Mouse (Mus musculus) kidney, adult 2 months (tissue): Measurements from ENCODE around the gene Slc35b2. TPM values are rescaled to one million over a fixed set of nuclear protein-coding genes. Genes with fewer than 3 reads are reported as not detected.

Source experiments
- DNase-seq: peaks from one replicate; pipeline ENCODE4 v3.0.0; 2021
- H3K27ac ChIP-seq: fragments of 200-500 bp; 2 replicates; pipeline ENCODE4 v1.5.1; 2012; ENCODE audit warnings: low read depth, low read length, control low read depth, inconsistent platforms; ENCODE audit not compliant: insufficient read depth
- H3K27me3 ChIP-seq: fragments of 200-500 bp; replicated peaks from 2 replicates; pipeline ENCODE4 v1.6.1; 2012; ENCODE audit warnings: mild to moderate bottlenecking, moderate library complexity, low read length, inconsistent platforms; ENCODE audit not compliant: control insufficient read depth, insufficient read depth
- H3K36me3 ChIP-seq: fragments of 200-500 bp; 2 replicates; pipeline ENCODE4 v1.6.1; 2012; ENCODE audit warnings: mild to moderate bottlenecking, moderate library complexity, low read length, inconsistent platforms; ENCODE audit not compliant: control insufficient read depth, insufficient read depth
- H3K4me1 ChIP-seq: fragments of 200-500 bp; 2 replicates; pipeline ENCODE4 v1.6.1; 2011; ENCODE audit warnings: low read length; ENCODE audit not compliant: control insufficient read depth, insufficient read depth
- H3K4me3 ChIP-seq: fragments of 200-500 bp; 2 replicates; pipeline ENCODE4 v1.5.1; 2011; ENCODE audit warnings: mild to moderate bottlenecking, low read depth, low read length, control low read depth; ENCODE audit not compliant: insufficient read depth
- CTCF ChIP-seq: fragments of 200-500 bp; conservative IDR thresholded peaks from 2 replicates; pipeline ENCODE4 v1.5.1; 2011; ENCODE audit warnings: low read depth, mild to moderate bottlenecking, control low read depth, low read length, moderate library complexity, mixed read lengths; ENCODE audit not compliant: insufficient read depth, insufficient read length
- POLR2A ChIP-seq: fragments of 200-500 bp; IDR thresholded peaks from one replicate; pipeline ENCODE4 v1.6.1; 2011; ENCODE audit warnings: low read depth, low read length, control low read depth
- WGBS: fragments of 180-500 bp; shearing (Covaris S2); methylation state at CpG from one replicate; pipeline ENCODE4 v1.1.7; 2018; 5-methylcytosine and 5-hydroxymethylcytosine counted together
- polyA plus RNA-seq: library from polyadenylated mRNA; depleted of rRNA; stranded (reverse); fragments of >200 nt; gene quantifications from 2 replicates; pipeline ENCODE4 v1.2.3, GENCODE M21; 2012

Slc35b2 gene
- polyA plus RNA-seq, 1 experiment = 75.5 TPM

DNA sequence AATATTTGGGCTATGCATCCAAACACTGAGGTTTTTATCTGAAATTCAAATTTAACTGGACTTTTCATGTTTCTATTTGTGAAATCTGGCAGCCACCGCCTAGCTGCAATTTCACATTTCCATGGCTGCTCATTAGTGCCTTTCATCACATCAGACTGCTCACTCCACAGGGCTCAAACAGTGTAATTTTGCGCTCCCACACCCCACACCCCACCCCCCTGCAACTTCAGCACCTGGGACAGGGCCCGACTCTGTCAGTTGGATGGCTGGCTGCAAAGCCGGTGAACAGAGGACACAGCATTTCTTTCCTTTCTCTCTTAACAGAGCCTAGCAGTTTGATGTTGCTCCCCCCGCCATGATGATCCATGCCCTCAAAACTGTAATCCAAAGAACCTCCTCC lies 27.4 kb upstream of the Slc35b2 start:
- no peak for DNase-seq
- H3K4me3 ChIP-seq = no peak overlapping the region
- H3K27me3 ChIP-seq = no peaks in the 10 kb centered on the region
- TF ChIP-seq CTCF = no peak
- no peak for TF ChIP-seq POLR2A
- H3K36me3 ChIP-seq = no peaks in the 10 kb centered on the region
- WGBS = 9% methylated on average over 5 of the region's 5 CpGs
- no peaks in the 10 kb centered on the region for H3K4me1 ChIP-seq
- H3K27ac ChIP-seq = no peak overlapping the region

DNA sequence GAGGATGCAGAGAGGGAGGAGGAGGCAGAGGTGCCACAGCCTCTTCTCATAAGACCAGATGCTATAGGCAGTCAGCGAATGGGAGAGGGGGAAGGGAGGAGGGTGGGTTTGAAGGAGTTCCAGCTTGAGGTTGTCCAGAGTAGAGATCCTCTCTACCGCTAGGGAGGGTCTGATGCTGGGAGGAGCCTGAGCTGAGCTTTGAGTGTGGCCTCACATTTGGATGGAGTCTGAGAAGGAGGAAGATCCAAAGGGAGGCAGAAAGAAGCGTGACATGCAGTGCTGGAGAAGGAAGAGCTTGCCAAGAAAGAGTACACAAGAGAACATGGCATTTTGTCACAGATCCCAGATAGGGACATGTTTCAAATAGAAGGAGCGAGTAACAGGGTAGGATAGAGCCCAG lies 25.3 kb upstream of the Slc35b2 start:
- H3K27me3 ChIP-seq = no peaks in the 10 kb centered on the region
- no peak overlapping the region for H3K27ac ChIP-seq
- 55% methylated on average over 4 of the region's 4 CpGs for WGBS
- DNase-seq = no peak
- H3K4me1 ChIP-seq = no peaks in the 10 kb centered on the region
- no peak overlapping the region for H3K4me3 ChIP-seq
- H3K36me3 ChIP-seq = no peaks in the 10 kb centered on the region
- TF ChIP-seq POLR2A (no peak), CTCF (no peak)

DNA sequence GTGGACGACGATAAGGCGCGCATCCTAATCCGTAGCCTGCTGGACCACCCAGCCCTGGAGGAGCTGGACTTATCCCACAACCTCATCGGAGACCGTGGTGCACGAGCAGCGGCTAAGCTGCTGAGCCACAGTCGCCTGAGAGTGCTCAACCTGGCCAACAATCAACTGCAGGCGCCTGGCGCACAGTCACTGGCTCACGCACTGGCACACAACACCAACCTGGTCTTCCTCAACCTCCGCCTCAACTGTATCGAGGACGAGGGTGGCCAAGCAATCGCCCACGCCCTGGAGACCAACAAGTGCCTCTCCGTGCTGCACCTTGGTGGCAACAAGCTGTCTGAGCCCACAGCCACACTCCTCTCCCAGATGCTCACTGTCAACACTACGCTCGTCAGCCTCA lies 24.0 kb upstream of the Slc35b2 start:
- Histone ChIP-seq H3K4me1 (no peaks in the 10 kb centered on the region), H3K27me3 (no peaks in the 10 kb centered on the region), H3K27ac (no peak overlapping the region), H3K4me3 (no peak overlapping the region), H3K36me3 (no peaks in the 10 kb centered on the region)
- WGBS = 80% methylated on average over 21 of the region's 21 CpGs
- TF ChIP-seq CTCF = no peak
- TF ChIP-seq POLR2A = no peak
- no peak for DNase-seq

DNA sequence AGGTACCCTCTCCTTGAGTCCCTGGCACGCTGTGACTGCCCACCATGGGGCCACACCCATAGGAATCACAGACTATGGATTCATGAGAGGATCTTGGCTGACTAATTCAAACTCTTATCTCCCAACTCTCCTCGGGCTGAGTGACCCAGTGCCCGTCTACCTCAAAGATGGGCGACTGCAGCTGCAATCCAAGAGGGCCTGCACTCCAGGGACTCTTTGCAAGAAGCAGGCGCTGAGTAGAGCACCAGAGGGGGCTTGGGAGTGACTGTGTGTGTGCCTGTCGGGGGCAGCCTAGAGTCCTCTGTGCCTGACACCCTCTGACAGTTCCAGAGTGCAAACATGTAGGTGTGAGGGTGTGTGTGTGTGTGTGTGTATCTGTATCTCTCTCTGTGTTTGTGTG lies 21.5 kb upstream of the Slc35b2 start:
- no peaks in the 10 kb centered on the region for H3K36me3 ChIP-seq
- no peak overlapping the region for H3K27ac ChIP-seq
- 37% methylated on average over 6 of the region's 6 CpGs for WGBS
- H3K4me1 ChIP-seq = no peaks in the 10 kb centered on the region
- H3K27me3 ChIP-seq = no peaks in the 10 kb centered on the region
- no peak for TF ChIP-seq POLR2A
- TF ChIP-seq CTCF = no peak
- H3K4me3 ChIP-seq = no peak overlapping the region
- no peak for DNase-seq

DNA sequence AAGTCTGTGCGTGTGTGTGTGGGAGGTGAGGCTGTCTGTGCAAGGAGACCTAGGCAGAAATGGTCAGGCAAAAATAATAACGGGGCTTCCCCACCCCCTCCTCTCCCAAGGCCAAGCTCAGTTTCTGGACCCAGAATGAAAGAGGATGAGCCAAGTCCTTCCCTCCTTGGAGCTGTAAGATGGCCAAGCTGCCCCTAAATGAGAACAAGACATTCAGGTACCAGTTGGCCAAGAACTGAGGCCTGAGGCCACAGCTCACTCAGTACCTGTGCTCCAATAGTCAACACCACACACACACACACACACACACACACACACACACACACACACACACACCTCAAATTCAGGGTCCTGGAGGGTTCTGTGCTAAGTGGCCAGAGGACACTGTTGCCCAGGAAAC lies 21.0 kb upstream of the Slc35b2 start:
- no peak overlapping the region for H3K27ac ChIP-seq
- WGBS = 39% methylated on average over 2 of the region's 2 CpGs
- H3K36me3 ChIP-seq = no peaks in the 10 kb centered on the region
- H3K4me1 ChIP-seq = no peaks in the 10 kb centered on the region
- H3K27me3 ChIP-seq = no peaks in the 10 kb centered on the region
- TF ChIP-seq POLR2A (no peak), CTCF (no peak)
- DNase-seq = no peak
- H3K4me3 ChIP-seq = no peak overlapping the region

DNA sequence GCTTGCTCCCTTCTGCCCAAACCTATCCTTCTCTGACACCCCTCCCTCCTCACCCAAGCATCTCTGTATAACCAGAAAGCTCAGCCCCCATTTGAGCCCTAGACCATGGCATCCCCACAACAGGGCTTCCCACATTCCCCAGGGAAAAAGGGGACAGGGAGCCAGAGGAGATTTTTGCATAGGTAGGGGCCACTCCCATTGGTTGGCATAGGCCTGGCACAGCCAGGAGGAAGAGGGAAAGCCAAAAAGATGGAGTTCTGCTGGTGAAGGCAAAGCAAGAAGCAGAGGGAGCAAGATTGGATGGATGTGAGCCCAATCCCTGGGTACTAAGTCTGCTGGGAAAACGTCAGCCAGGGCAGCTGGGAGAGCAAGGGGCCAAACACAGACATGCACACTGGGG lies 20.6 kb upstream of the Slc35b2 start:
- 30% methylated on average over 1 of the region's 1 CpGs for WGBS
- TF ChIP-seq POLR2A (no peak), CTCF (no peak)
- H3K27me3 ChIP-seq = no peaks in the 10 kb centered on the region

GRCm38 (mm10) chr17:45544001-45544872 lies 19.4 kb upstream of the Slc35b2 start:
- Histone ChIP-seq H3K36me3 (no peaks in the 10 kb centered on the region), H3K4me3 (no peak overlapping the region), H3K4me1 (no peaks in the 10 kb centered on the region), H3K27me3 (peaks cover 2% of the 10 kb centered on the region; the same call in 1 of the 2 replicates), H3K27ac (no peak overlapping the region)
- WGBS = 16% methylated on average over 24 of the region's 24 CpGs
- DNase-seq = no peak
- TF ChIP-seq POLR2A (no peak), CTCF (no peak)

More for the DNA sequence above, 20.6 kb upstream of the Slc35b2 start:
- Histone ChIP-seq H3K27ac (no peak overlapping the region), H3K4me3 (no peak overlapping the region), H3K36me3 (no peaks in the 10 kb centered on the region), H3K4me1 (no peaks in the 10 kb centered on the region)
- DNase-seq = no peak
